Mouse (Mus musculus) heart, adult 8-10 months (tissue): ENCODE results near the gene Vps54. TPM values are rescaled to one million over a fixed set of nuclear protein-coding genes. Genes with fewer than 3 reads are reported as not detected.

Experiments
- DNase-seq: peaks from one replicate; pipeline ENCODE4 v3.0.0; 2022; ENCODE audit warnings: low spot score
- microRNA-seq: library from miRNA; unstranded; fragments of <30 nt; microRNA quantifications from one replicate; pipeline ENCODE4 v1.2.0, GENCODE M21; 2022
- total RNA-seq, 4 experiments: library from RNA; stranded (reverse); gene quantifications; 2 replicates each; pipeline ENCODE4 v1.2.4; 2022

Gene Vps54
- total RNA-seq, 4 experiments from 2014 or later = 18.5 to 20.4 (median 19.4) TPM

DNA sequence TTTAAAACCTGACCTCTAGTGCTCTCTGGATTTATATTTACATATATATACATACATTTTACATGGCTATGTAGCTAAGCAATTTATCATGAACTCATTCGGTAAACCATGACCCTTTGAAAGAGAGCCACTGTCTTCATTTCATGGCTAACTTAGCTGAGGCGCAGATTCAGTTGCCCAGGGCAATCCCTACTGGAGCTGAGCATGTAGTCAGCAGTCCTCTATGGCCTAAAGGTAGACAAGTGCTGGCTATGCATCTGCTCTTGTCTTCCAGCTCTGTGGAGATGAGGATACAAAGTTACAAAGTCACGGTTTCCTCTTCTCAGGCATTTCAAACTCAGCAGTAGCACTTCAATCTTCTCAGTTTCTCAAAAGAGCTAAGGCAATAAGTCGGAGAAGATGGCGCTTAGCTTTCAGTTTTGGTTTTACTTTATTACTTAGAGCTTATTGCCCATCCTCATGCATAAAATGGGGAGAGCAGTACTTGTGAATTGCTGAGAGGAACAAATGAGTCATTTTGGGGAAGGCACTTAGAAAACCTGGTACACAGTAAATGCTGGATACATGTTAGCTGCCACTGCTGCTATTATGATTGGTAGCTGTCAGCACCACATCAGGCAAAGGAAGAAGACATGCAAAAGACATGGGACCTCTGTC lies 93.7 kb downstream of the Vps54 start:
- DNase-seq = no peak

DNA sequence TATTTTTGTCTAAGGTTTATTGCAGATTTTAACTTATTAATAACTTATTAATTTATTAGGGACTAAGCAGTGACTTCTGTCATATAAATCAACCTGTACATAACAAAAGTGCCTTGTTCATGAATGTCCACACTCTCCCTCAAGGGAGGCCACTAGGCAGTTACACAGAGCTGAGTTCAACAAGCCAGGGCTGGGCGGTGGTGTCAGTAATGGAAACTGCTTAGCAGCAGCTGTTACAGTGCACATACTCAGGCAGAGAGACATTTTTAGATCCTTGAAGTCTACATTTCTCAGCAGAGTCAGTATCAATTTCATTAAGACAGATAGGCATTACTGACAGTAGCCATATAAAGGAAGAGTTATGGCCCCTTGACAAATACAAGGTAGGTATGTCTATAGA lies 98.8 kb downstream of the Vps54 start:
- no peak for DNase-seq

DNA sequence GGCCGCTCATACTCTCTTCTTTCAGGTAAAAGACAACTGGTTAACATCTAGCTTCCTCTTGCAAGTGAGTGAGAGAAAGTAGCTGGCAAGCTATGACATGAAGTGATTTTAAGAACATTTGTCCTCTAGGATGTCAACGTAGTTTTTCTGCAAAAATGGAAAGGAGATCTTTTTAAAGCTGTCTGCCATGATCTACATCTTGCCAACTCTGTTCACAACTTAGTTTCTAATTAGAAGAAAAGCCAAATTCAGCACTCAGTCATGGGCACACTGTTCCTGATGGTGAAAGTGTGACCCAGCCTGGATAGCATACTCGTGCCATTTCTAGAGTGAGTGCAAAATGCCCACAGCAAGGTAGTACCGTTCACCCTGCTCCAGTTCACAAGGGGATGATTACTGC lies 100.0 kb downstream of the Vps54 start:
- no peak for DNase-seq

DNA sequence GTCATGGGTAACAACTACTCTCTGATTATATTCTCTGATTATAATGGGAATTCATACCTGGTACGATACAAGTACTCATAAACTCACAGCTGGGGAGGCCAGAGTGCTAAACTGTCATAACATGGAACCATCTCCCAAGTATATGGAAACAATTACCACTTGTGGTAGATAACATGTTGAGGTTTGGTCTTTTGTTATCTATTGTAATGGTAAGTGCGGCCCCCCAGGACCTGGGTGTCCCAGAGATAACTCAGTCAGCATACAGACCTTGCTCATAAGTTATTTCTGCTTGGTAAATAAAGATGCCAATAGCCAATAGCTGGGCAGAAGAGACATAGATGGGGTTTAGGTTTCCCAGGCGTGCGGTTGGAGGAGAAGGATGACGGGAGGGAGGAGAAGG lies 104.4 kb downstream of the Vps54 start:
- DNase-seq = no peak

DNA sequence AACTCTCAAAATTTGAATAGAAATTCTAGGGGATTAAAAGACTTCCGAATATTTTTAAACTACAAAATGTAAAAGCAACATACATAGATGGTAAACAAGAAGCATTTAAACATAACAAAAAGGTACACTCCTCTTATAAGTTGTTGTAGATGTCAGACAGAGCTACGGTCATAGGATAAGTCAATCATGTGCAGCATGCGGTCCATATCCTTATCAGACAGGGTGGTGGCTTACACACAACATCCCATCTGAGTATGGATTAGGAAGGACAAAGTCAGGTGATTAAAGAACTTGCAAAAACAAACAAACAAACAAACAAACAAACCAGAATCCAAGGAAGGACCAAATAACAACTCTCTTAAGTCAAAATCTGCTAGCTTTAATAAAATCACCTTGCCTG lies 106.9 kb downstream of the Vps54 start:
- DNase-seq = no peak

DNA sequence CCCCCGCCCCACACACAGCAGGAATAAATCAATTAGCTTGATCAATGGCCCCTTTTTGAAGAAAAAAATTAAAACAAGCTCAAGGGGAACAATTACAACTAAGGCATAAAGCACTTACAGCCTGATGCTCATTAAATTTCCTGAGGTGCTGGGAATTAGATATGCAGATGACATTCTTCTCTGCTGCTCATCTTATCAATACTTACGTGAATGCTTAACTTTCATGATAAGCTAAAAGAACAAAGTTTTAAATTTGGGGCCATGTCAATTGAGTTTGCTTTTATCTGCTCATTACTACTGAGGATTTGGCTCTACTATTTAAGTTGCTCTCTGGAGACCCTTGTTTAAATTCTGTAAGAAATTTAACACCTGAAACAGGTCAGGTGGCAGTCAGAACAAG lies 109.8 kb downstream of the Vps54 start:
- no peak for DNase-seq

DNA sequence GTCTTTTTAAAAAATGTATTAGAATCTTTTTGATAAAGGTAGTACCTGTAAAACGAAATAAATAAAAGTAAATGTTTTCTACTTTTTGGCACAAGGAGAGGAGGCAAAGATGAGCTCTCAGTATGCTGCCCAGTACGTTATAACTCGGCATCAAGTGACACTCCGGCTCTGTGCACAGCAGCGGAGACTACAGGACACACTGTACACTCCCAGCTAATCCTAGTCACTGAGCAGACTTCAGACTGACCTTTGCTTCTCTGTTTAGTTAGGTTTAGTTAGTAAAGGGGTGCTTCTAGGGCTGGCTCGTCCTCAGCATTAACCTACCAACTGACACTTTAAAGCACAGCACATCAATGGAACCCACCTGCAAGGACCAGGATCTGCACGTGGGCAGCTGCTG lies 112.2 kb downstream of the Vps54 start:
- DNase-seq = no peak

DNA sequence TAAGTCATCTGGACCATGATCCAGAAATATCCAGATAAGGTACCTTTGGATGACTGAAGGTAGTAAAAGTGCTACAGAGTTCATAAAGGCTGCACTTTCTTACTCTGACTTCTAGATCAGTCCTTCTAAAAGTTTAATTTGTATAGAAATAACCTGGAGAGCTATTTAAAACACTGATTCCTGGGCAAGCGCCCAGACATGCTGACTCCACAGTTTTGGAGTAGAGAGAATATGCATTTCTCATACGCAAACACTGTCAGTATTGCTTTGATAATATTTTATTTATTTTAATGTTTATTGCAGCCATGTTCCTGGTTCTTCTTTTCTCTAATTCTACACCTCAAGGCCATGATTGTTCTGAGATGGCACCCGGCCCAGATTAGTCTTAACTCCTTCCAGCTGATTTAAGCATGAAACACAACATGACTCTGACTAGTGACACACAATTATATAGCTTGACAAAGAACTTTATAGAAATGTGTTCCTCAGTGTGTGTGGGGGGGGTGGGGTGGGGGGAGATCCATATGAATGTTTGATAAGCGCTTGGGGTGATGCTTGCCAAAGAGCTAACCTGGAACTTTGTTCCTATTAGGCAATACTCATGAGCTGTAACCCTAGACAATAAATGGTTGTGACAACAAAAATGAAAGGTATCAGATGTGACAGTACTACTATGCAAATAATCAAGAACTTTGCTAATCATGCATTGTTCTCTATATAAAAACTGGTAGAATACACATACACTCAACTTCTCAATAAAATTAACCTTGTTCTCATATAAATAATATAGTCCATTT lies 124.3 kb downstream of the Vps54 start:
- DNase-seq = no peak

DNA sequence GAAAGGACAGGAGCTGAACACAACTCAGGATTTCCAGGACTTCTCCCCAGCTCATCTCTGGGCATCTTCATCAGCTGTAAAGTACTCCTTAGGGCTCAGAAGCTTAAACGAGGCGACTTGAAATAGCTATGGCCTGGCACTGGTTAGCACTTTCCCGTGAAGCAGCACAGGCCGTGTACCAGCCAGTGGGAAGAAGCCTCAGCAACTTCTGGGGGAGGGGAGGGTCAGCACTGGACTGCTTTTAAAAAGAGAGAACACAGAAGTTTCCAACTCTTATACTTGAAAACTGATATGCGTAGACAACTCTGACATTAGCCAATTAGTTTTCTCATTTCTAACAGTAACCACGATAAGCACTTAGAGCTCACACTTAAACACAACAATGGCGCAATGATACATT lies 129.4 kb downstream of the Vps54 start:
- no peak for DNase-seq

DNA sequence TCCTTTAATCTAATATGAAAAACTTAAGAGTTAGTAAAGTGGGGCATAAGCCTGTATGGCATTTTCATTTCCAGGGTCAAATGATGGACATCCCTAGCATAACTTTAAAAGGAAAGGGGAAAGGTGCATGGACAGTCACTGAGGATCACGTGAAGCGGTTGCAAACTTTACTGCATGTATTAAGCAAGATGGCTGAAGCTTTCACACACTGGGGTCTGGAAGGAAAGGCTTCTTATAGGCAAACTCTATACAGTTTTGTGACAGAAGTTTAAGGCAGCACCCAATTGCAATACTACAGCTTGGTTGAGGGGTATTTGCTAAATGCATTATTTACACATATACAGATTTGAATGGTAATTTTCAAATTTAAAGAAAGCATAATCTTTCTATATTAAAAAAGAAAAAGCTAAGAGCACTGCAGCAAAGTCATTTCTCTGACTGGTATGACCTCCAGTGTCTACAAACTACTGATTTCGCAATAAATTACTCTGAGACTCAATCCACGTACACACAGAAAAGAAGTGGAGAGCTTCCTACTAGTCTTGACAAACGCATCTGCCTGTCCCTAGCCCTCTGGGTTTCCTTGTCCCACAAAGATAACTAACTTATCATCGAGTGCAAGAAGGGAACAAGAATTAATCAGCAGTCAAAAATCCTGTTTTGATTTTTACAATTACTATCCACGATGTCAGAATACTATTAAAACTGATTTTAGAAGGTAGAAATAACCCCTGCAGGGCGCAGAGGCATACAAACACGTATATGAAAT lies 130.4 kb downstream of the Vps54 start:
- DNase-seq = peak; percentile 28

DNA sequence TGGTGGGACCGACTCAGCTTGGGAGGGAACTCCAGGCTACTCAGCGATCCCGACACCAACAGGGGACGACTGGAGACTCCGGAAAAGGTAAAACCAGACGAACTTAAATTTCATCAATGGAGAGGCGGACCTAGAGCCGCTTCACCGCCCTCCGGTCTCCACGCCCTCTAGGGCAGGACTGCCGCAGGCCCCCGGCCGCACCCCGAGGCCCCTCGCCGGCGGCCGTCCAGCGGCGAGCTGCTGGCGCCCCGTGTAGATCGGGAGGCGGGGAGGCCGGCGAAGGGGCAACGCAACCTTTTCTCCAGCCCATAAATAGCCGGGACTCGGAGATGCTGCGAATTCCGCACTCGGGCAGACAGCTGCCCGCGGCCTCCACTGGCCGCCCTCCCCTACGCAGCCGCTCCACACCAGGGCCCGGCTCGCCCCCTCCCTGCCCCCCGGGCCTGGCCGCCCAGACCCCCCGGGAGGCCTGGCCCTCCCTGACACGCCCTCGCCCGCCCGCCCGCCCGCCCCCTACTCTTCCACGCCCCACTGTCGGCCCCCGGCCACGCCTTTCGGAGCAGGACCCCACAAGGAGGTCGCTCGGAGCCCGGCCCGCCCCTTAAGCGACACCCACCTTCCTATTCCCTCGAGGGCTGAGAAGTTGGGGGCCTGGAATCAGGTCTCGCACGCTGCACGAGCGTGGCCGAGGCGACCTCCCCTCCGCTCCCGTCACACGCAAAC lies 131.5 kb downstream of the Vps54 start:
- DNase-seq = peak; percentile 80

Small RNA genes within 50 kb of the gene (microRNA-seq; reads per million reads assigned to microRNA genes)
- not detected for gene Mir1933

Other genes starting within 250 kb of the Vps54 start
- gene Peli1, start 148.0 kb upstream of the Vps54 start, total RNA-seq = 10 to 100 TPM; 11.5 to 13.2 (median 12.2) TPM
- 100 to 1,000 TPM; 208 to 263 (median 234) TPM for gene Ugp2, start 131.9 kb downstream of the Vps54 start, total RNA-seq